Mouse (Mus musculus): ENCODE data around the gene Capn13.

DNA sequence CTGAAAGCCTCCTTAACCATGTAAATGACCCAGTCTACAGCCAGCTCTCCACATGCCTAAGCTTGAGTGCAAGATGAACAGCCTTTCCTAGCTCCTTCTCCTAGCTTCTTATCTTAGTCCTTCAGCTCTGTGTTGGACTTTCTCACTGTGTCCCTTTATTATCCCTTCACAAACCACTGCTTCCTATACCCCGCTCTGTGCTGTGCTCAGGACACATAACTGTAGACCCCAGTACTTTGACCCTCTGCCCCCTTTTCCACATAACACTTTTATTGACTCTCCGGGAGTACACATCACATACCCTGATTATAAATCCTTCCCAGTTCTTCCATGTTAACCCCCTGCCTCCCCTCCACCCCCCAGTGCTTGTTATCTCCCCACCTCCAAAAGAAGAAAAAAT, 606 bp upstream of the Capn13 start:
- TF ChIP-seq CTCF (IDR thresholded peaks at IDR 0.05; ENCODE audit: low read depth) (no peak), EP300 (IDR thresholded peaks at IDR 0.05; ENCODE audit: low read depth) (no peak)
